Mouse (Mus musculus): ENCODE measurements at regions not wholly inside any gene's neighbourhood (a gene's known extent, or its start where the extent isn't known, plus 50 kb on each side); places are given as distances from the start of the nearest gene placed in this dataset.
"Not testable (repeated sequence)": the region's sequence is repeated elsewhere in the genome, so short reads cannot be mapped to it uniquely, and the experiment has no call there.

- H3K4me1 ChIP-seq (ENCODE audit: control insufficient read depth, low read depth, low read length); H3K4me2 ChIP-seq (ENCODE audit: low read depth, low read length); H3K27ac ChIP-seq (ENCODE audit: low read length); H3K9me3 ChIP-seq (replicated peaks; ENCODE audit: control insufficient read depth, low read length); H3K9ac ChIP-seq (ENCODE audit: low read depth, low read length); ATAC-seq (ENCODE audit: low read depth); H3K27me3 ChIP-seq (ENCODE audit: control insufficient read depth, insufficient read depth, low read depth, low read length); H3K4me3 ChIP-seq (ENCODE audit: low read depth, low read length); H3K36me3 ChIP-seq (ENCODE audit: control insufficient read depth, insufficient read depth): not testable (repeated sequence)
- WGBS (ENCODE audit: insufficient replicate concordance) = 19% methylated on average over 1 of the region's 1 CpGs
Measured at GRCm38 (mm10) chr1:64376426-64376825, 156.0 kb upstream of the Creb1 start.

- ATAC-seq (ENCODE audit: low read depth) = peak; percentile 64
- no peaks in the 10 kb centered on the region for H3K36me3 ChIP-seq (ENCODE audit: control insufficient read depth, insufficient read depth)
- H3K4me1 ChIP-seq (ENCODE audit: control insufficient read depth, low read depth, low read length) = no peaks in the 10 kb centered on the region
- H3K27me3 ChIP-seq (ENCODE audit: control insufficient read depth, insufficient read depth, low read depth, low read length) = no peaks in the 10 kb centered on the region
- no peak overlapping the region for H3K4me3 ChIP-seq (ENCODE audit: low read depth, low read length)
- no peak overlapping the region for H3K9ac ChIP-seq (ENCODE audit: low read depth, low read length)
- no peak overlapping the region for H3K27ac ChIP-seq (ENCODE audit: low read length)
- 55% methylated on average over 13 of the region's 13 CpGs for WGBS (ENCODE audit: insufficient replicate concordance)
- H3K9me3 ChIP-seq (replicated peaks; ENCODE audit: control insufficient read depth, low read length) = no peaks in the 10 kb centered on the region; the same call in 1 of the 2 replicates
- no peak overlapping the region for H3K4me2 ChIP-seq (ENCODE audit: low read depth, low read length)
Measured at GRCm38 (mm10) chr1:64374286-64375071, 158.0 kb upstream of the Creb1 start.

- Histone ChIP-seq H3K9me3 (replicated peaks; ENCODE audit: control insufficient read depth, low read length) (no peaks in the 10 kb centered on the region), H3K27me3 (ENCODE audit: control insufficient read depth, insufficient read depth, low read depth, low read length) (no peaks in the 10 kb centered on the region), H3K27ac (ENCODE audit: low read length) (no peak overlapping the region), H3K4me2 (ENCODE audit: low read depth, low read length) (no peak overlapping the region), H3K4me3 (ENCODE audit: low read depth, low read length) (no peak overlapping the region), H3K9ac (ENCODE audit: low read depth, low read length) (no peak overlapping the region), H3K4me1 (ENCODE audit: control insufficient read depth, low read depth, low read length) (no peaks in the 10 kb centered on the region), H3K36me3 (ENCODE audit: control insufficient read depth, insufficient read depth) (no peaks in the 10 kb centered on the region)
- WGBS (ENCODE audit: insufficient replicate concordance) = 43% methylated on average over 1 of the region's 1 CpGs
- ATAC-seq (ENCODE audit: low read depth) = no peak
Measured at GRCm38 (mm10) chr1:64364095-64364494, 168.3 kb upstream of the Creb1 start.

- Histone ChIP-seq H3K9me3 (replicated peaks; ENCODE audit: control insufficient read depth, low read length) (no peaks in the 10 kb centered on the region), H3K9ac (ENCODE audit: low read depth, low read length) (no peak overlapping the region), H3K4me2 (ENCODE audit: low read depth, low read length) (no peak overlapping the region), H3K27ac (ENCODE audit: low read length) (no peak overlapping the region), H3K4me1 (ENCODE audit: control insufficient read depth, low read depth, low read length) (no peaks in the 10 kb centered on the region), H3K36me3 (ENCODE audit: control insufficient read depth, insufficient read depth) (no peaks in the 10 kb centered on the region), H3K27me3 (ENCODE audit: control insufficient read depth, insufficient read depth, low read depth, low read length) (no peaks in the 10 kb centered on the region), H3K4me3 (ENCODE audit: low read depth, low read length) (no peak overlapping the region)
- WGBS (ENCODE audit: insufficient replicate concordance) = 56% methylated on average over 4 of the region's 4 CpGs
- no peak for ATAC-seq (ENCODE audit: low read depth)
Measured at GRCm38 (mm10) chr1:64361959-64362638, 170.3 kb upstream of the Creb1 start.

GRCm38 (mm10) chr1:64343268-64343667, 189.2 kb upstream of the Creb1 start:
- Histone ChIP-seq H3K4me2 (ENCODE audit: low read depth, low read length) (no peak overlapping the region), H3K27ac (ENCODE audit: low read length) (no peak overlapping the region), H3K36me3 (ENCODE audit: control insufficient read depth, insufficient read depth) (no peaks in the 10 kb centered on the region), H3K9me3 (replicated peaks; ENCODE audit: control insufficient read depth, low read length) (no peaks in the 10 kb centered on the region), H3K9ac (ENCODE audit: low read depth, low read length) (no peak overlapping the region), H3K4me3 (ENCODE audit: low read depth, low read length) (no peak overlapping the region), H3K27me3 (ENCODE audit: control insufficient read depth, insufficient read depth, low read depth, low read length) (no peaks in the 10 kb centered on the region), H3K4me1 (ENCODE audit: control insufficient read depth, low read depth, low read length) (no peaks in the 10 kb centered on the region)
- ATAC-seq (ENCODE audit: low read depth) = no peak
- 57% methylated on average over 3 of the region's 3 CpGs for WGBS (ENCODE audit: insufficient replicate concordance)

- Histone ChIP-seq H3K4me2 (ENCODE audit: low read depth, low read length) (no peak overlapping the region), H3K36me3 (ENCODE audit: control insufficient read depth, insufficient read depth) (no peaks in the 10 kb centered on the region), H3K4me1 (ENCODE audit: control insufficient read depth, low read depth, low read length) (no peaks in the 10 kb centered on the region), H3K9ac (ENCODE audit: low read depth, low read length) (no peak overlapping the region), H3K4me3 (ENCODE audit: low read depth, low read length) (no peak overlapping the region), H3K27me3 (ENCODE audit: control insufficient read depth, insufficient read depth, low read depth, low read length) (no peaks in the 10 kb centered on the region), H3K9me3 (replicated peaks; ENCODE audit: control insufficient read depth, low read length) (no peaks in the 10 kb centered on the region), H3K27ac (ENCODE audit: low read length) (no peak overlapping the region)
- 71% methylated on average over 6 of the region's 6 CpGs for WGBS (ENCODE audit: insufficient replicate concordance)
- no peak for ATAC-seq (ENCODE audit: low read depth)
Measured at GRCm38 (mm10) chr1:64341596-64341995, 190.8 kb upstream of the Creb1 start.

GRCm38 (mm10) chr1:64338575-64338961, 193.9 kb upstream of the Creb1 start:
- 26% methylated on average over 9 of the region's 9 CpGs for WGBS (ENCODE audit: insufficient replicate concordance)

GRCm38 (mm10) chr1:64337619-64338574, 194.5 kb upstream of the Creb1 start:
- Histone ChIP-seq H3K4me3 (ENCODE audit: low read depth, low read length) (no peak overlapping the region), H3K4me2 (ENCODE audit: low read depth, low read length) (no peak overlapping the region), H3K9me3 (replicated peaks; ENCODE audit: control insufficient read depth, low read length) (no peaks in the 10 kb centered on the region), H3K27ac (ENCODE audit: low read length) (no peak overlapping the region), H3K4me1 (ENCODE audit: control insufficient read depth, low read depth, low read length) (no peaks in the 10 kb centered on the region), H3K27me3 (ENCODE audit: control insufficient read depth, insufficient read depth, low read depth, low read length) (no peaks in the 10 kb centered on the region), H3K36me3 (ENCODE audit: control insufficient read depth, insufficient read depth) (no peaks in the 10 kb centered on the region), H3K9ac (ENCODE audit: low read depth, low read length) (no peak overlapping the region)
- ATAC-seq (ENCODE audit: low read depth) = no peak
- 59% methylated on average over 25 of the region's 25 CpGs for WGBS (ENCODE audit: insufficient replicate concordance)

More at GRCm38 (mm10) chr1:64338575-64338961, 193.9 kb upstream of the Creb1 start:
- no peak overlapping the region for H3K4me2 ChIP-seq (ENCODE audit: low read depth, low read length)
- no peak for ATAC-seq (ENCODE audit: low read depth)
- no peaks in the 10 kb centered on the region for H3K9me3 ChIP-seq (replicated peaks; ENCODE audit: control insufficient read depth, low read length)
- no peak overlapping the region for H3K4me3 ChIP-seq (ENCODE audit: low read depth, low read length)
- no peak overlapping the region for H3K9ac ChIP-seq (ENCODE audit: low read depth, low read length)
- H3K4me1 ChIP-seq (ENCODE audit: control insufficient read depth, low read depth, low read length) = no peaks in the 10 kb centered on the region
- H3K27ac ChIP-seq (ENCODE audit: low read length) = no peak overlapping the region
- no peaks in the 10 kb centered on the region for H3K27me3 ChIP-seq (ENCODE audit: control insufficient read depth, insufficient read depth, low read depth, low read length)
- H3K36me3 ChIP-seq (ENCODE audit: control insufficient read depth, insufficient read depth) = no peaks in the 10 kb centered on the region
